Mouse (Mus musculus): ENCODE data around the gene Cyp2e1.

DNA sequence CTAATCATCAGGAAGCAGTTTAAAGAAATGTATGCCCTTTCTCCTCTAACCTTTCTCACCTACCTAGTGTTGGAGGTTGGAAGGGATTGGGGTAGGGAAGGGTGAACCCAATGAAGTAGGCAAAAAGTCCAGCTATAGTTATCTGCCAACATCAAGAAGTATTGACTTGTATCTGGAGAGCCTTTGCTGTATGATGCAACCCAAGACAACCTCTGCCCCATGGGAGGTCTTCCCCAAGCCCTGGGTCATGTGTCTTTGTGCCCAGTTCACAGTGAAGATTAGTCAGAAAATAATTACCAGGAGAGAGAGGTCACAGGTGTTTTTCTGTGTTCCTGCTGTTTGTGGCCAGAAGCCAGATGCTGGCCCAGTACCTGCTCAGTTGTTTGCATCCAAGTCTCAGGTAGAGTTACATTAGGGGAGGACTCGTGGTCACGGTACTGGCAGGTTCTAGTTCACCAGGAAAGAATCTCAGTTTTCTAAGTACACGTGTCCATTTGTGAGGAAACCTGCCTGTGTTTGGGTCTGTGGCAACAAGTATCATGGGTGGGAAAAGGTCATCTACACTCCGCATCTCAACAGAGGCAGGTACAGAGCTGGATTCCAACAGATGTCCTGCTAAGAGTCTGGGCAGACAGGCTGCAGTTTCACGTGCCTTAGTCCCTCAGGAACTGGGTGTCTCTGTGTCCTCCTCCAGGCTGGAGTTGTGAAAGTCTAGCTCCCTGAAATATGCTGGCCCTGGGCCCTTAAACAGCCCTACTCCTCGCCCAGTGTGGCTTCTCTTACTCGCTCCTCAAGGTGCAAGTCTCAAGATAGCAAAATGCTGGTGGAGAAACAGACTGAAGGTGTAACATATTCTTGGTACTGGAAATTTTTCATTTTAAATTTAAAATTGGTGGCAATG, 46.1 kb upstream of the Cyp2e1 start:
- TF ChIP-seq HCFC1 (IDR thresholded peaks at IDR 0.05; ENCODE audit: borderline replicate concordance, insufficient read depth, low read length) (no peak), ZC3H11A (IDR thresholded peaks at IDR 0.05; ENCODE audit: borderline replicate concordance, low read depth, low read length) (no peak), CHD2 (IDR thresholded peaks at IDR 0.05; ENCODE audit: low read depth, low read length) (no peak)
